Mouse (Mus musculus): Measurements from ENCODE around the gene Gramd1c. TPM values are rescaled to one million over a fixed set of nuclear protein-coding genes. Genes with fewer than 3 reads are reported as not detected.

The Gramd1c gene
- polyA plus RNA-seq, 1 experiment = 0.62 TPM

- Histone ChIP-seq H3K4me3 (ENCODE audit: control insufficient read depth, insufficient read depth, low read length) (no peak overlapping the region), H3K27me3 (ENCODE audit: control insufficient read depth, insufficient read depth, low read length) (no peaks in the 10 kb centered on the region), H3K27ac (ENCODE audit: control insufficient read depth, insufficient read depth, low read length) (no peak overlapping the region), H3K4me1 (replicated peaks; ENCODE audit: control insufficient read depth, insufficient read depth, low read length) (no peaks in the 10 kb centered on the region), H3K36me3 (ENCODE audit: control insufficient read depth, insufficient read depth, low read length) (no peaks in the 10 kb centered on the region)
- WGBS = 95% methylated on average over 4 of the region's 4 CpGs
- TF ChIP-seq CTCF (IDR thresholded peaks at IDR 0.05; ENCODE audit: borderline replicate concordance, control insufficient read depth, extremely low read depth, insufficient read depth, low read length, poor library complexity) (no peak), POLR2A (IDR thresholded peaks at IDR 0.05; ENCODE audit: control insufficient read depth, extremely low read depth, insufficient read depth, low read length, poor library complexity) (no peak)
- DNase-seq = no peak
Observed at GRCm38 (mm10) chr16:43986299-43986698, 76.8 kb downstream of the Gramd1c start.

- H3K27me3 ChIP-seq (ENCODE audit: control insufficient read depth, insufficient read depth, low read length) = no peaks in the 10 kb centered on the region
- no peaks in the 10 kb centered on the region for H3K36me3 ChIP-seq (ENCODE audit: control insufficient read depth, insufficient read depth, low read length)
- no peak overlapping the region for H3K27ac ChIP-seq (ENCODE audit: control insufficient read depth, insufficient read depth, low read length)
- 8% methylated on average over 9 of the region's 9 CpGs for WGBS
- peaks cover 8% of the 10 kb centered on the region for H3K4me1 ChIP-seq (replicated peaks; ENCODE audit: control insufficient read depth, insufficient read depth, low read length)
- no peak for DNase-seq
- H3K4me3 ChIP-seq (ENCODE audit: control insufficient read depth, insufficient read depth, low read length) = peak overlapping the region; percentile 37
- TF ChIP-seq POLR2A (IDR thresholded peaks at IDR 0.05; ENCODE audit: control insufficient read depth, extremely low read depth, insufficient read depth, low read length, poor library complexity) (no peak), CTCF (IDR thresholded peaks at IDR 0.05; ENCODE audit: borderline replicate concordance, control insufficient read depth, extremely low read depth, insufficient read depth, low read length, poor library complexity) (no peak)
Observed at GRCm38 (mm10) chr16:43980110-43980609, 83.0 kb downstream of the Gramd1c start.

- 3% methylated on average over 103 of the region's 103 CpGs for WGBS
- Histone ChIP-seq H3K36me3 (ENCODE audit: control insufficient read depth, insufficient read depth, low read length) (no peaks in the 10 kb centered on the region), H3K27ac (ENCODE audit: control insufficient read depth, insufficient read depth, low read length) (no peak within 1 kb of the TSS), H3K4me1 (replicated peaks; ENCODE audit: control insufficient read depth, insufficient read depth, low read length) (peaks cover 8% of the 10 kb centered on the region), H3K27me3 (ENCODE audit: control insufficient read depth, insufficient read depth, low read length) (no peaks in the 10 kb centered on the region), H3K4me3 (ENCODE audit: control insufficient read depth, insufficient read depth, low read length) (peak within 1 kb of the TSS; percentile 78)
- TF ChIP-seq CTCF (IDR thresholded peaks at IDR 0.05; ENCODE audit: borderline replicate concordance, control insufficient read depth, extremely low read depth, insufficient read depth, low read length, poor library complexity) (no peak), POLR2A (IDR thresholded peaks at IDR 0.05; ENCODE audit: control insufficient read depth, extremely low read depth, insufficient read depth, low read length, poor library complexity) (no peak)
- peak; percentile 65 for DNase-seq
Observed at GRCm38 (mm10) chr16:43979328-43980109, 83.6 kb downstream of the Gramd1c start, which contains the start of gene Zdhhc23. Zdhhc23 (minus strand) TSS chr16:43979791.

GRCm38 (mm10) chr16:43979010-43979327 is 84.2 kb downstream of the Gramd1c start:
- H3K36me3 ChIP-seq (ENCODE audit: control insufficient read depth, insufficient read depth, low read length) = no peaks in the 10 kb centered on the region
- TF ChIP-seq POLR2A (IDR thresholded peaks at IDR 0.05; ENCODE audit: control insufficient read depth, extremely low read depth, insufficient read depth, low read length, poor library complexity) = no peak
- H3K27ac ChIP-seq (ENCODE audit: control insufficient read depth, insufficient read depth, low read length) = no peak overlapping the region
- H3K4me1 ChIP-seq (replicated peaks; ENCODE audit: control insufficient read depth, insufficient read depth, low read length) = peaks cover 8% of the 10 kb centered on the region
- WGBS = 30% methylated on average over 7 of the region's 7 CpGs
- peak overlapping the region; percentile 78 for H3K4me3 ChIP-seq (ENCODE audit: control insufficient read depth, insufficient read depth, low read length)
- no peak for DNase-seq
- H3K27me3 ChIP-seq (ENCODE audit: control insufficient read depth, insufficient read depth, low read length) = no peaks in the 10 kb centered on the region

- 97% methylated on average over 22 of the region's 22 CpGs for WGBS
- TF ChIP-seq CTCF (IDR thresholded peaks at IDR 0.05; ENCODE audit: borderline replicate concordance, control insufficient read depth, extremely low read depth, insufficient read depth, low read length, poor library complexity) (no peak), POLR2A (IDR thresholded peaks at IDR 0.05; ENCODE audit: control insufficient read depth, extremely low read depth, insufficient read depth, low read length, poor library complexity) (no peak)
Observed at GRCm38 (mm10) chr16:43973606-43974220, 89.4 kb downstream of the Gramd1c start.

GRCm38 (mm10) chr16:43973147-43973546 is 90.0 kb downstream of the Gramd1c start:
- H3K27me3 ChIP-seq (ENCODE audit: control insufficient read depth, insufficient read depth, low read length) = no peaks in the 10 kb centered on the region
- no peak for TF ChIP-seq CTCF (IDR thresholded peaks at IDR 0.05; ENCODE audit: borderline replicate concordance, control insufficient read depth, extremely low read depth, insufficient read depth, low read length, poor library complexity)
- TF ChIP-seq POLR2A (IDR thresholded peaks at IDR 0.05; ENCODE audit: control insufficient read depth, extremely low read depth, insufficient read depth, low read length, poor library complexity) = no peak
- WGBS = 92% methylated on average over 11 of the region's 11 CpGs
- no peaks in the 10 kb centered on the region for H3K36me3 ChIP-seq (ENCODE audit: control insufficient read depth, insufficient read depth, low read length)
- H3K4me3 ChIP-seq (ENCODE audit: control insufficient read depth, insufficient read depth, low read length) = no peak overlapping the region
- peaks cover 16% of the 10 kb centered on the region for H3K4me1 ChIP-seq (replicated peaks; ENCODE audit: control insufficient read depth, insufficient read depth, low read length)
- no peak overlapping the region for H3K27ac ChIP-seq (ENCODE audit: control insufficient read depth, insufficient read depth, low read length)
- DNase-seq = no peak

More at GRCm38 (mm10) chr16:43973606-43974220, 89.4 kb downstream of the Gramd1c start:
- H3K36me3 ChIP-seq (ENCODE audit: control insufficient read depth, insufficient read depth, low read length) = no peaks in the 10 kb centered on the region
- H3K27me3 ChIP-seq (ENCODE audit: control insufficient read depth, insufficient read depth, low read length) = no peaks in the 10 kb centered on the region
- peaks cover 16% of the 10 kb centered on the region for H3K4me1 ChIP-seq (replicated peaks; ENCODE audit: control insufficient read depth, insufficient read depth, low read length)
- H3K27ac ChIP-seq (ENCODE audit: control insufficient read depth, insufficient read depth, low read length) = no peak overlapping the region
- DNase-seq = no peak
- H3K4me3 ChIP-seq (ENCODE audit: control insufficient read depth, insufficient read depth, low read length) = no peak overlapping the region
